Mouse (Mus musculus) forelimb bud, embryonic 11.5 days (tissue): ENCODE measurements around the gene Hist1h4m.
"Not testable (repeated sequence)": the region's sequence is repeated elsewhere in the genome, so short reads cannot be mapped to it uniquely, and the experiment has no call there.

Experiments used
- DNase-seq: peaks from one replicate; pipeline ENCODE4 v3.0.0-alpha.2; 2012; ENCODE audit warnings: low read depth, low spot score

The Hist1h4m gene

GRCm38 (mm10) chr13:21811539-21811938 lies at the start of gene Hist1h4m:
Hist1h4m (plus strand) TSS chr13:21811746.
- DNase-seq = not testable (repeated sequence)

GRCm38 (mm10) chr13:21778814-21779766 lies 32.5 kb upstream of the Hist1h4m start:
- DNase-seq = peak; percentile 90

- DNase-seq = peak; percentile 86
Observed at GRCm38 (mm10) chr13:21779767-21780731, 31.5 kb upstream of the Hist1h4m start, which contains the start of gene Hist1h1b. Hist1h1b (minus strand) TSS chr13:21780625.

GRCm38 (mm10) chr13:21781021-21781555 lies 30.5 kb upstream of the Hist1h4m start:
- no peak for DNase-seq

- DNase-seq = no peak
Observed at GRCm38 (mm10) chr13:21781639-21782038, 29.9 kb upstream of the Hist1h4m start.

- peak; percentile 67 for DNase-seq
Observed at GRCm38 (mm10) chr13:21782361-21783254, 28.9 kb upstream of the Hist1h4m start.

- DNase-seq = peak; percentile 93
Observed at GRCm38 (mm10) chr13:21783255-21783617, 28.3 kb upstream of the Hist1h4m start, which contains the start of gene Hist1h3i. Hist1h3i (minus strand) TSS chr13:21783370.

- DNase-seq = no peak
Observed at GRCm38 (mm10) chr13:21783734-21784161, 27.8 kb upstream of the Hist1h4m start.

GRCm38 (mm10) chr13:21784311-21784710 lies 27.2 kb upstream of the Hist1h4m start:
- DNase-seq = no peak

GRCm38 (mm10) chr13:21786189-21786898 lies 25.2 kb upstream of the Hist1h4m start:
- DNase-seq = peak; percentile 61

- peak; percentile 98 for DNase-seq
Observed at GRCm38 (mm10) chr13:21786899-21787629, 24.5 kb upstream of the Hist1h4m start, which contains the start of the genes Hist1h2an and Hist1h2bp. Hist1h2an (minus strand) TSS chr13:21787218. Hist1h2bp (plus strand) TSS chr13:21787461.

- DNase-seq = no peak
Observed at GRCm38 (mm10) chr13:21787760-21788593, 23.6 kb upstream of the Hist1h4m start.

- no peak for DNase-seq
Observed at GRCm38 (mm10) chr13:21789925-21790324, 21.6 kb upstream of the Hist1h4m start.

GRCm38 (mm10) chr13:21790601-21791283 lies 20.8 kb upstream of the Hist1h4m start:
- no peak for DNase-seq

- DNase-seq = no peak
Observed at GRCm38 (mm10) chr13:21795584-21795983, 16.0 kb upstream of the Hist1h4m start.

- not testable (repeated sequence) for DNase-seq
Observed at GRCm38 (mm10) chr13:21797163-21797562, 14.4 kb upstream of the Hist1h4m start.

GRCm38 (mm10) chr13:21803058-21803457 lies 8.5 kb upstream of the Hist1h4m start:
- DNase-seq = not testable (repeated sequence)
